In the genomic region with DNA sequence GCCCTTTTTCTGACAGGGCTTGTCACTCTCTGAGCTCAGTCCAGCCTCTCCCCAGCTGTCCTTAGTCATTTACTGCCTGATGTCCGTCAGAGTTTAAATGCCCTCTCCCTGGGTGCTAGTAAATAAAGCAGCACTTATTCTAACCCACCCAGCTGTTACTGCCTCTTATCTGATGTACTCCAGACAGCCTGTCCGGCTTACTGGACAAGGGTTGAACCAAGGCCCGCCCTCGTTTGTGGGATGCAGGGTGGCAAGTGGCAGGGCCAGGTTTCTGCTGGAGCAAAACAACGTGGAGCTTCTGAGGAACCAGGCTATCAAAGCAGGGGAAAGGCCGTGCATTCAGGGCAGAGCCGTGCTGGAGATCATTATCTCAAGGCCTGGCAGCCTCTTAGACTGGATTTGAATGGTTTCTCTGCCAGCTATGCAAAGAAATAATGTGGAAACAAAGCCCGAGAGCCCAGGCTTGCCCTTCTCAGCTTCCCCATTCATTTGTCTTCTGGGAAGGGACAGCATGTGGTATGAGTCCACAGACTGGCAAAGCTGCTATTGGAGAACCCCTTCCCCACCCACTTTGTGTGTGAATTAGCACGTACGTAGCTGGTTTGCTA, we compare ENCODE assay signal across 7 mouse cellular contexts. TPM values are rescaled to one million over a fixed set of nuclear protein-coding genes. Genes with fewer than 3 reads are reported as not detected.
DNase-seq lines count a peak whose midpoint lies in the region; ATAC-seq and TF ChIP-seq lines count a peak whose summit lies in the region.

No protein-coding gene starts in this region.

- peak overlapping the region; percentile 67 for H3K4me3 ChIP-seq in erythroblast, embryonic 14.5 days (replicated peaks)
- no peak overlapping the region for H3K4me3 ChIP-seq in kidney, postnatal 0 days (replicated peaks; ENCODE audit: low read depth, low read length)

- H3K4me1 ChIP-seq in erythroblast, embryonic 14.5 days (ENCODE audit: control insufficient read depth) = peaks cover 90% of the 10 kb centered on the region
- H3K4me1 ChIP-seq in kidney, postnatal 0 days (replicated peaks; ENCODE audit: insufficient read depth, low read length) = peaks cover 45% of the 10 kb centered on the region

- H3K9ac ChIP-seq in kidney, postnatal 0 days (ENCODE audit: low read depth, low read length) = no peak overlapping the region

- H3K27ac ChIP-seq in kidney, postnatal 0 days = peak overlapping the region; percentile 72

- DNase-seq in brain, embryonic 14.5 days (ENCODE audit: low read depth) = peak; percentile 89
- DNase-seq in kidney, postnatal 0 days (ENCODE audit: low spot score) = peak; percentile 53
- peak; percentile 71 for DNase-seq in lung, postnatal 14 days
- no peak for DNase-seq in cerebellum, postnatal 4 days (ENCODE audit: low spot score in 2 of 2)
- DNase-seq in left cerebral cortex, postnatal 25 days (ENCODE audit: low spot score in 2 of 2) = no peak
- no peak for DNase-seq in cerebellum, adult 8-10 months

- H3K27me3 ChIP-seq in erythroblast, embryonic 14.5 days (ENCODE audit: control insufficient read depth) = peaks cover 33% of the 10 kb centered on the region
- H3K27me3 ChIP-seq in kidney, postnatal 0 days (ENCODE audit: insufficient read depth, low read length) = no peaks in the 10 kb centered on the region

- H3K9me3 ChIP-seq in erythroblast, embryonic 14.5 days (ENCODE audit: control insufficient read depth, low read length) = no peaks in the 10 kb centered on the region
- no peaks in the 10 kb centered on the region for H3K9me3 ChIP-seq in kidney, postnatal 0 days (replicated peaks; ENCODE audit: low read length)

- no peak for TF ChIP-seq CTCF in brain, embryonic 14.5 days (IDR thresholded peaks at IDR 0.05; ENCODE audit: borderline replicate concordance, extremely low read depth, insufficient read depth, insufficient read length)
- TF ChIP-seq CTCF in kidney, postnatal 0 days (IDR thresholded peaks at IDR 0.05; ENCODE audit: low read depth) = no peak

- WGBS in kidney, postnatal 0 days = 37% methylated on average over 10 of the region's 10 CpGs

- no peak overlapping the region for H3K4me2 ChIP-seq in kidney, postnatal 0 days (ENCODE audit: low read length)

- intact Hi-C loops in left cerebral cortex, postnatal 25 days (cut with DNase I) = no loop called here

- H3K36me3 ChIP-seq in erythroblast, embryonic 14.5 days (ENCODE audit: control insufficient read depth) = peaks cover 58% of the 10 kb centered on the region
- peaks cover 13% of the 10 kb centered on the region; the same call in 1 of the 2 replicates for H3K36me3 ChIP-seq in kidney, postnatal 0 days (ENCODE audit: insufficient read depth, low read length)

- no peak for TF ChIP-seq POLR2A in brain, embryonic 14.5 days (IDR thresholded peaks at IDR 0.05; ENCODE audit: borderline replicate concordance, extremely low read depth, insufficient read depth, insufficient read length, poor library complexity, severe bottlenecking)

- ATAC-seq in kidney, postnatal 0 days (replicated peaks; ENCODE audit: low FRiP score, low read depth) = peak; percentile 40; the same call in 1 of the 2 replicates

RNA-seq across cellular contexts. Expression of a gene that starts 7.4 kb away (rescaled TPM):
- polyA plus RNA-seq in brain, embryonic 14.5 days (2012; rRNA removed) = 31.8 and 58.3 TPM in 2 replicates
- 13.2 and 14.8 TPM in 2 replicates for polyA plus RNA-seq in erythroblast, embryonic 14.5 days (2012)
- polyA plus RNA-seq in kidney, postnatal 0 days (2015; fragmentation: Nextera tagmentation; extraction: Ambion mirVana) = 37.5 and 39.2 TPM in 2 replicates
- total RNA-seq in left cerebral cortex, postnatal 25 days (2021) = 10 to 100 TPM; 15.1 to 29.0 TPM

RNA-seq across cellular contexts. Expression of a gene that starts 34.5 kb away (rescaled TPM):
- polyA plus RNA-seq in brain, embryonic 14.5 days (2012; rRNA removed) = 2.8 and 7.4 TPM in 2 replicates
- polyA plus RNA-seq in erythroblast, embryonic 14.5 days (2012) = not detected in 2 replicates
- 7.8 and 9.4 TPM in 2 replicates for polyA plus RNA-seq in kidney, postnatal 0 days (2015; fragmentation: Nextera tagmentation; extraction: Ambion mirVana)
- 10 to 100 TPM; 17.0 to 22.0 TPM for total RNA-seq in left cerebral cortex, postnatal 25 days (2021)

RNA-seq across cellular contexts. Expression of a gene that starts 39.5 kb away (rescaled TPM):
- polyA plus RNA-seq in brain, embryonic 14.5 days (2012; rRNA removed) = 0.09 and 0.11 TPM in 2 replicates
- not detected in 2 replicates for polyA plus RNA-seq in erythroblast, embryonic 14.5 days (2012)
- 0.41 and 0.58 TPM in 2 replicates for polyA plus RNA-seq in kidney, postnatal 0 days (2015; fragmentation: Nextera tagmentation; extraction: Ambion mirVana)
- total RNA-seq in left cerebral cortex, postnatal 25 days (2021) = not detected

Comparison
In these comparisons a context has a peak if more than half of its experiments do, and no peak if none do; other contexts are left out.
1. DNase-seq: peak in brain, embryonic 14.5 days (single experiment), kidney, postnatal 0 days (single experiment) and lung, postnatal 14 days (single experiment); none in cerebellum, postnatal 4 days (0 of 2), left cerebral cortex, postnatal 25 days (0 of 2) and cerebellum, adult 8-10 months (single experiment).